Mouse (Mus musculus) cerebellum, adult 2 months (tissue): ENCODE data around the gene Zfp213. TPM values are rescaled to one million over a fixed set of nuclear protein-coding genes. Genes with fewer than 3 reads are reported as not detected.

Experiments
- DNase-seq, 2 experiments: peaks; one replicate each; pipeline ENCODE4 v3.0.0; 2021
- H3K27ac ChIP-seq: fragments of 200-500 bp; 2 replicates; pipeline ENCODE4 v1.5.1; 2012; ENCODE audit warnings: low read length, control low read depth, inconsistent platforms; ENCODE audit not compliant: insufficient read depth
- H3K27me3 ChIP-seq: fragments of 200-500 bp; 2 replicates; pipeline ENCODE4 v1.6.1; 2012; ENCODE audit warnings: inconsistent platforms, mild to moderate bottlenecking, low read length, moderate library complexity; ENCODE audit not compliant: control insufficient read depth, insufficient read depth
- H3K4me1 ChIP-seq: fragments of 200-500 bp; 2 replicates; pipeline ENCODE4 v1.6.1; 2011; ENCODE audit warnings: low read length; ENCODE audit not compliant: control insufficient read depth, insufficient read depth
- H3K4me3 ChIP-seq: fragments of 200-500 bp; replicated peaks from 2 replicates; pipeline ENCODE3; 2011; ENCODE audit warnings: mild to moderate bottlenecking, low read depth, low read length, control low read depth; ENCODE audit not compliant: insufficient read depth
- CTCF ChIP-seq: fragments of 200-500 bp; IDR thresholded peaks from 2 replicates; pipeline ENCODE4 v1.5.1; 2011; ENCODE audit warnings: low read depth, mild to moderate bottlenecking, control low read depth, low read length, moderate library complexity, borderline replicate concordance; ENCODE audit not compliant: insufficient read depth
- POLR2A ChIP-seq: fragments of 200-500 bp; IDR thresholded peaks from 2 replicates; pipeline ENCODE4 v1.6.1; 2011; ENCODE audit warnings: low read length, control low read depth, borderline replicate concordance; ENCODE audit not compliant: insufficient read depth
- WGBS: fragments of 180-500 bp; shearing (Covaris S2); methylation state at CpG from one replicate; pipeline ENCODE4 v1.1.7; 2018; 5-methylcytosine and 5-hydroxymethylcytosine counted together
- polyA plus RNA-seq: library from polyadenylated mRNA; depleted of rRNA; stranded (reverse); fragments of >200 nt; gene quantifications from 2 replicates; pipeline ENCODE4 v1.2.3, GENCODE M21; 2012

The Zfp213 gene
- polyA plus RNA-seq, 1 experiment: 9.2 TPM

DNA sequence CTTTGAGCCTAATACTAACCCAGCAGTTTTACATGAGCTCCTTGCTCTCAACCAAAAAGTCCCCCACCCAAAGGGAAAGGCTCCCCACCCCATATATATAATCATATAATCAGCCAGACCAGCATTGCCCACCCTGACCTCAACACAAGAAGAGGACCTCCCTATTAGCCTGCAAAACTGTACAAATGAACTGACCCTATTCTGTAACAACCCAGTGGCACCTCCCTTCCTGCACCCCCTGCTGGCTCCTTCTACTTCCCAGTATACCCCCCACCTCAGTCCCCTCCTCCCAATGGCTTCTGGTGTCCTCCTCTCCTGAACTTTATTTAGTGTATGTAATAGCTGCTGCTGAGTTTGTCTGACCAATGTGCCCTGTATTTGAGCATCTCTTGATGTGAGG is 12.6 kb downstream of the Zfp213 start:
- H3K27me3 ChIP-seq: no peaks in the 10 kb centered on the region
- H3K4me3 ChIP-seq: peak overlapping the region; percentile 80
- H3K27ac ChIP-seq: peak overlapping the region; percentile 53; the same call in 1 of the 2 replicates
- peaks cover 3% of the 10 kb centered on the region for H3K4me1 ChIP-seq
- no peak for DNase-seq
- no peak for TF ChIP-seq POLR2A
- TF ChIP-seq CTCF: no peak

GRCm38 (mm10) chr17:23550856-23551255 is 13.2 kb downstream of the Zfp213 start:
- no peaks in the 10 kb centered on the region for H3K27me3 ChIP-seq
- peaks cover 3% of the 10 kb centered on the region for H3K4me1 ChIP-seq
- H3K4me3 ChIP-seq: peak overlapping the region; percentile 80
- TF ChIP-seq POLR2A: no peak; the same call in 1 of the 2 replicates
- no peak for TF ChIP-seq CTCF
- 1% methylated on average over 15 of the region's 15 CpGs for WGBS
- peak overlapping the region; percentile 53 for H3K27ac ChIP-seq
- peak; percentile 55 to 58 for DNase-seq

- Histone ChIP-seq H3K4me1 (peaks cover 3% of the 10 kb centered on the region), H3K27me3 (no peaks in the 10 kb centered on the region), H3K4me3 (peak overlapping the region; percentile 80), H3K27ac (peak overlapping the region; percentile 53)
- DNase-seq: peak; percentile 92 to 98
- WGBS: 2% methylated on average over 22 of the region's 22 CpGs
- TF ChIP-seq POLR2A: peak; percentile 25; the same call in 1 of the 2 replicates
- no peak for TF ChIP-seq CTCF
These were observed 13.7 kb downstream of the Zfp213 start for GRCm38 (mm10) chr17:23550188-23550791.

DNA sequence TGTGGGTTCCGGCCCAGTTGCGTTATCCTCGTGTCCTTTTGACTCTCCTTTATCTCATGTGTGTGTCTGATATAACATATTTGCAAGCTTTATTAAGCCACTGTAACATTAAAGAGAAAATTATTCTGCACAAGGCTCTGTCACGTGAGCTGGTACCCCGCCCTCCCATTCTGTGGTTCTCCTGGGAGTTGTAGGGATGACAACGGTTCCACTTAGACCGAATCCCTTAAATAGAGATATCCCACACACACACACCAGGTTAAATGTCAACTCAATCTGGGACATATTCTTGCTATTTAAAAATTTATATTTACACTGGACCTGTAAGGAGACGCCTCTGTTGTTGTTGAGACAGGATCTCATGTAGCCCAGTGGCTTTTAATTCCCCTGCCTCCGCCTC is 14.6 kb downstream of the Zfp213 start:
- no peaks in the 10 kb centered on the region for H3K27me3 ChIP-seq
- H3K4me3 ChIP-seq: peak overlapping the region; percentile 80
- DNase-seq: peak in 1 of 2 experiments; percentile 48
- TF ChIP-seq CTCF (no peak), POLR2A (no peak)
- peaks cover 3% of the 10 kb centered on the region for H3K4me1 ChIP-seq
- 16% methylated on average over 9 of the region's 9 CpGs for WGBS
- H3K27ac ChIP-seq: no peak overlapping the region

- 2% methylated on average over 15 of the region's 15 CpGs for WGBS
- TF ChIP-seq POLR2A (no peak), CTCF (no peak)
- peaks cover 3% of the 10 kb centered on the region for H3K4me1 ChIP-seq
- H3K27ac ChIP-seq: peak overlapping the region; percentile 51
- H3K27me3 ChIP-seq: no peaks in the 10 kb centered on the region
- H3K4me3 ChIP-seq: peak overlapping the region; percentile 80
- DNase-seq: peak; percentile 87 to 92
These were observed 15.4 kb downstream of the Zfp213 start for GRCm38 (mm10) chr17:23548615-23549014.

DNA sequence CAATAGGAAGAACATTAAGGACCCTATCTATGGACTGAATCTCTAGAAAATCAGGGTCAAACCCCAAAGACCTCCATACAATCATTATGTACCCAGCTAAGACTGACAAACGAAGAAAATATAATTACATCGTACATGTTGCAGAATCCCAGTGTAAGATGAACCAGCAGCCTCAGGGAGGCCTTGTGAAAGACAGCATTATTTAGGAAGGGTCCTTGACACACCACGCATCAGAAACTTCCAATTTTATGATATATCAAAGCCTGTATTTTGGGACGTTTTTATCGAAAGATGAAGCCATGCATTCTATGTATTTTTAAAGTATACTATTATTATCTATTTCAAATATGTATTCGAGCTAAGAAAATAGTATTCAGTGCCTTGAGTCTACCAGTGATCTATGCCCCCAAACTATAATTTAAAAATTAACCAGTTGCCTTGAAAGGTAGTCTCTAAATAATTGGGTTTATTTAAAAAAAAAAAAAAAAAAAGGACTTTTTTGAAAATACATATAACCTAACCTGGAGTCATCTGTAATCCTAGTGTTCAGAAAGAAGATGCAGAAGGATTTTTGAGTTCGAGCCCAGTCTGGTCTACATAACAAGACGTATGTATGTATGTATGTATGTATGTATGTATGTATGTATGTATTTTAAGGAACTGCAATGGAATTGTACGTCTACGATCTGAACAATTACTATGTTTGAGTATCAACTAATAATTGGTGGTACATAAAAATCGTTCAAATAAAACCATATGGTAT is 16.2 kb downstream of the Zfp213 start:
- Histone ChIP-seq H3K27ac (no peak overlapping the region), H3K4me1 (peaks cover 3% of the 10 kb centered on the region), H3K4me3 (no peak overlapping the region), H3K27me3 (no peaks in the 10 kb centered on the region)
- TF ChIP-seq CTCF (no peak), POLR2A (no peak)
- peak in 1 of 2 experiments; percentile 5 for DNase-seq
- WGBS: 69% methylated on average over 11 of the region's 11 CpGs

DNA sequence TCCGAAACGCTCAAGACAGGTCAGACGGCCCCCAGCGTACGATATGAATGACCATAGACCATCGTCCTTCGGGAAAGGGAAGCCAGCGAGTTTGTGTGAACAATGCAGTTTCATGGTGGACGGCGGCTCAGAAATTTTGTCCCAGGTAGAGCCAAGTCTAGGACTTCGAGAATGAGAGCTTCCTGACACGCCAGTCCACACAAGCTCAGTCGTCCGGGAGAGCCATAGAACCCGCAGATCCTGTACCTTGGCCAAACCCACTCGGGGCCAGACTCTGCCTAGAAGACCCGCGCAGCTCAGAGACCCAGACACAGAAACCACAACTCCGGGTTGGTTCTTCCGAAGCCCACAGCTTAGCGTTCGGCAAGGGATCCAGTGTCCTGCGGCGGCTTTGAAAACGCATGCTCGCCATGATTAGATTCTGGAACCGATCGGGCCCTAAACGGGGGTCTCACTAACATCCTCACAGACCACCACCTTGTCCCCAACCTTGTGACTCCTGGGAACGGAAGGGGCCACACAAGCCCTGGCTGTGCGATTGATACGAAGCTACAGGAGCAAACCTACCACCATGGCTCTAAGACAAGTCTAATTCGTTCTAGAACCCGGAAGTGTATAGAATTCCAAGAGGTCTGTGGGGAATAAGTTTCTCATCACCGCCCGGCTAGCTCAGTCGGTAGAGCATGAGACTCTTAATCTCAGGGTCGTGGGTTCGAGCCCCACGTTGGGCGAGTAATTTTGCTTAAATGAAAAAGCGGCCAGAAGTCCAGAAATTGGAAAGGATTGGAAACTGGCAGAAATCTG is 17.1 kb downstream of the Zfp213 start:
- peaks cover 1% of the 10 kb centered on the region for H3K4me1 ChIP-seq
- H3K4me3 ChIP-seq: peak overlapping the region; percentile 100
- WGBS: under 1% methylated on average over 42 of the region's 42 CpGs
- peak; percentile 83 to 89 for DNase-seq
- peak overlapping the region; percentile 40; the same call in 1 of the 2 replicates for H3K27ac ChIP-seq
- TF ChIP-seq POLR2A: no peak
- no peak for TF ChIP-seq CTCF
- H3K27me3 ChIP-seq: no peaks in the 10 kb centered on the region
